In genomic region chr10:14365065-14365589, GRCm38 (mm10) we compare ENCODE assay signal across 19 mouse cellular contexts.
DNase-seq lines count a peak whose midpoint lies in the region; ATAC-seq and TF ChIP-seq lines count a peak whose summit lies in the region.
"Had no signal": no experiment of that assay in that cellular context is flagged by ENCODE, and none has a peak within 500 bp of the region (broad histone marks: within the 10 kb centered on the region; RNA-seq: fewer than 3 reads in every experiment).

No protein-coding gene starts in this region.

- ATAC-seq in frontal cortex, adult (ENCODE audit: low TSS enrichment) = peak; percentile 72
- peak; percentile 47; the same call in 1 of the 2 replicates for ATAC-seq in heart, postnatal 0 days (ENCODE audit: insufficient read depth, low read depth)
- no peak for ATAC-seq in midbrain, embryonic 16.5 days
- ATAC-seq: forebrain, embryonic 13.5 days; intestine, postnatal 0 days; Patski had no signal

- no peak overlapping the region for H3K4me3 ChIP-seq in heart, postnatal 0 days (ENCODE audit: low read depth, low read length)
- H3K4me3 ChIP-seq in midbrain, embryonic 16.5 days (ENCODE audit: low read depth, low read length) = no peak overlapping the region
- H3K4me3 ChIP-seq: forebrain, embryonic 13.5 days; hindbrain, embryonic 13.5 days; myocyte had no signal

- no peak overlapping the region for H3K27ac ChIP-seq in heart, postnatal 0 days (ENCODE audit: low read depth)
- no peak overlapping the region for H3K27ac ChIP-seq in midbrain, embryonic 16.5 days (ENCODE audit: low read length)
- H3K27ac ChIP-seq: forebrain, embryonic 13.5 days; hindbrain, embryonic 13.5 days had no signal

- H3K4me2 ChIP-seq in heart, postnatal 0 days (ENCODE audit: low read depth, low read length) = no peak overlapping the region
- H3K4me2 ChIP-seq in midbrain, embryonic 16.5 days (ENCODE audit: low read length) = no peak overlapping the region
- H3K4me2 ChIP-seq: forebrain, embryonic 13.5 days; hindbrain, embryonic 13.5 days; liver, embryonic 11.5 days; midbrain, embryonic 11.5 days had no signal

- DNase-seq in frontal cortex, postnatal 25 days (ENCODE audit: low spot score in 2 of 2) = no peak
- peak; percentile 4 to 10 for DNase-seq in left cerebral cortex, adult 18-20 months (ENCODE audit: low spot score in 2 of 2)
- DNase-seq in left cerebral cortex, adult 9 months (ENCODE audit: low spot score in 2 of 2) = no peak
- peak; percentile 17 for DNase-seq in adipocyte (ENCODE audit: low spot score)
- peak; percentile 16 for DNase-seq in heart, postnatal 0 days (ENCODE audit: low spot score)
- no peak for DNase-seq in embryo, embryonic 11 days
- DNase-seq: cerebellum, adult 18-20 months; kidney, postnatal 10 days; lung, postnatal 36 days; thymus, adult 18-20 months had no signal

- no peaks in the 10 kb centered on the region for H3K9me3 ChIP-seq in heart, postnatal 0 days (replicated peaks; ENCODE audit: control insufficient read depth, low read length)
- no peaks in the 10 kb centered on the region for H3K9me3 ChIP-seq in midbrain, embryonic 16.5 days (replicated peaks; ENCODE audit: control insufficient read depth, low read length, poor library complexity, severe bottlenecking)
- H3K9me3 ChIP-seq: forebrain, embryonic 13.5 days; hindbrain, embryonic 13.5 days had no signal

- TF ChIP-seq CTCF in heart, postnatal 0 days (IDR thresholded peaks at IDR 0.05; ENCODE audit: low read depth) = no peak

- H3K27me3 ChIP-seq in heart, postnatal 0 days (ENCODE audit: control insufficient read depth, insufficient read depth, low read length) = no peaks in the 10 kb centered on the region
- H3K27me3 ChIP-seq in midbrain, embryonic 16.5 days (ENCODE audit: control insufficient read depth, insufficient read depth, low read depth, low read length) = no peaks in the 10 kb centered on the region
- H3K27me3 ChIP-seq: forebrain, embryonic 13.5 days; hindbrain, embryonic 13.5 days had no signal

- H3K36me3 ChIP-seq in heart, postnatal 0 days (replicated peaks; ENCODE audit: control insufficient read depth, insufficient read depth, low read length) = no peaks in the 10 kb centered on the region
- H3K36me3 ChIP-seq in midbrain, embryonic 16.5 days (ENCODE audit: control insufficient read depth, insufficient read depth, low read length) = no peaks in the 10 kb centered on the region
- H3K36me3 ChIP-seq: hindbrain, embryonic 13.5 days had no signal

- TF ChIP-seq EP300 in heart, postnatal 0 days (IDR thresholded peaks at IDR 0.05; ENCODE audit: low read depth) = no peak

- peaks cover 7% of the 10 kb centered on the region; the same call in 1 of the 2 replicates for H3K4me1 ChIP-seq in heart, postnatal 0 days (ENCODE audit: control insufficient read depth, insufficient read depth)
- no peaks in the 10 kb centered on the region for H3K4me1 ChIP-seq in midbrain, embryonic 16.5 days (ENCODE audit: control insufficient read depth, insufficient read depth, low read length)
- H3K4me1 ChIP-seq: forebrain, embryonic 13.5 days; hindbrain, embryonic 13.5 days had no signal

- 26% methylated on average over 1 of the region's 1 CpGs for WGBS in heart, postnatal 0 days
- 92% methylated on average over 1 of the region's 1 CpGs for WGBS in midbrain, embryonic 16.5 days

- H3K9ac ChIP-seq in heart, postnatal 0 days (replicated peaks; ENCODE audit: low read depth, low read length) = no peak overlapping the region
- H3K9ac ChIP-seq in midbrain, embryonic 16.5 days (ENCODE audit: low read depth, low read length) = no peak overlapping the region
- H3K9ac ChIP-seq: forebrain, embryonic 13.5 days; hindbrain, embryonic 13.5 days had no signal

Comparison
In these comparisons a context has a peak if more than half of its experiments do, and no peak if none do; other contexts are left out.
1. DNase-seq: peak in left cerebral cortex, adult 18-20 months (2 of 2), adipocyte (single experiment) and heart, postnatal 0 days (single experiment); none in frontal cortex, postnatal 25 days (0 of 2), left cerebral cortex, adult 9 months (0 of 2) and embryo, embryonic 11 days (single experiment).